ENCODE assay signal across 14 mouse cellular contexts in genomic region chr4:31052077-31052677, GRCm38 (mm10).
DNase-seq lines count a peak whose midpoint lies in the region; ATAC-seq lines count a peak whose summit lies in the region.
"Had no signal": no experiment of that assay in that cellular context is flagged by ENCODE, and none has a peak within 500 bp of the region (broad histone marks: within the 10 kb centered on the region; RNA-seq: fewer than 3 reads in every experiment).

No protein-coding gene starts in this region.

- H3K36me3 ChIP-seq in hindbrain, embryonic 13.5 days, result no peaks in the 10 kb centered on the region
- no peaks in the 10 kb centered on the region for H3K36me3 ChIP-seq in midbrain, embryonic 16.5 days (ENCODE audit: control insufficient read depth, insufficient read depth, low read length)

- peak overlapping the region; percentile 88 for H3K27ac ChIP-seq in hindbrain, embryonic 13.5 days
- H3K27ac ChIP-seq in midbrain, embryonic 16.5 days (ENCODE audit: low read length), result no peak overlapping the region
- H3K27ac ChIP-seq: liver, embryonic 14.5 days had no signal

- H3K9me3 ChIP-seq in hindbrain, embryonic 13.5 days, result no peaks in the 10 kb centered on the region
- no peaks in the 10 kb centered on the region for H3K9me3 ChIP-seq in midbrain, embryonic 16.5 days (replicated peaks; ENCODE audit: control insufficient read depth, low read length, poor library complexity, severe bottlenecking)

- 21% methylated on average over 6 of the region's 6 CpGs for WGBS in hindbrain, embryonic 13.5 days
- WGBS in midbrain, embryonic 16.5 days, result 25% methylated on average over 6 of the region's 6 CpGs

- no peaks in the 10 kb centered on the region for H3K27me3 ChIP-seq in hindbrain, embryonic 13.5 days
- H3K27me3 ChIP-seq in midbrain, embryonic 16.5 days (ENCODE audit: control insufficient read depth, insufficient read depth, low read depth, low read length), result no peaks in the 10 kb centered on the region
- H3K27me3 ChIP-seq: CH12.LX had no signal

- no peak overlapping the region; the same call in 1 of the 2 replicates for H3K9ac ChIP-seq in hindbrain, embryonic 13.5 days
- no peak overlapping the region for H3K9ac ChIP-seq in midbrain, embryonic 16.5 days (ENCODE audit: low read depth, low read length)
- H3K9ac ChIP-seq: liver, embryonic 14.5 days had no signal

- peak; percentile 89 for DNase-seq in Muller cell, postnatal 12 days (ENCODE audit: inconsistent ontology term)
- DNase-seq in brain, embryonic 18.5 days (ENCODE audit: low read depth, low spot score), result peak; percentile 24
- no peak for DNase-seq in frontal cortex, postnatal 14 days (ENCODE audit: low spot score in 2 of 2)
- no peak for DNase-seq in kidney, postnatal 10 days
- no peak for DNase-seq in kidney, postnatal 36 days
- DNase-seq: adrenal gland, postnatal 25 days; cerebellum, adult 11-12 months; kidney, postnatal 14 days; right cerebral cortex, postnatal 25 days had no signal

- peak; percentile 81 for ATAC-seq in hindbrain, embryonic 13.5 days (ENCODE audit: low FRiP score)
- ATAC-seq in midbrain, embryonic 16.5 days, result peak; percentile 51

- H3K4me1 ChIP-seq in hindbrain, embryonic 13.5 days (replicated peaks), result peaks cover 28% of the 10 kb centered on the region
- peaks cover 14% of the 10 kb centered on the region for H3K4me1 ChIP-seq in midbrain, embryonic 16.5 days (ENCODE audit: control insufficient read depth, insufficient read depth, low read length)

- no peak overlapping the region for H3K4me3 ChIP-seq in hindbrain, embryonic 13.5 days
- no peak overlapping the region for H3K4me3 ChIP-seq in midbrain, embryonic 16.5 days (ENCODE audit: low read depth, low read length)
- H3K4me3 ChIP-seq: myocyte had no signal

- H3K4me2 ChIP-seq in hindbrain, embryonic 13.5 days, result peak overlapping the region; percentile 19; the same call in 1 of the 2 replicates
- H3K4me2 ChIP-seq in midbrain, embryonic 16.5 days (ENCODE audit: low read length), result 0 out of 2 replicates have a peak overlapping the region, but pooled peaks have one; percentile 4

Comparison
In these comparisons a context has a peak if more than half of its experiments do, and no peak if none do; other contexts are left out.
1. DNase-seq: peak in Muller cell, postnatal 12 days (single experiment) and brain, embryonic 18.5 days (single experiment); none in frontal cortex, postnatal 14 days (0 of 2), kidney, postnatal 10 days (single experiment) and kidney, postnatal 36 days (0 of 2).